Mouse (Mus musculus): ENCODE measurements around the gene Cdhr1.

- TF ChIP-seq CTCF (IDR thresholded peaks at IDR 0.05; ENCODE audit: borderline replicate concordance, control insufficient read depth, extremely low read depth, insufficient read depth, low read length, poor library complexity), result no peak
- no peak for TF ChIP-seq POLR2A (IDR thresholded peaks at IDR 0.05; ENCODE audit: control insufficient read depth, extremely low read depth, insufficient read depth, low read length, poor library complexity)
Observed at GRCm38 (mm10) chr14:37032481-37033104, 65.6 kb downstream of the Cdhr1 start.

Measured in thymus, adult 2 months (tissue).